Mouse (Mus musculus) CD4-positive helper T cell, adult 2 months (primary cell): ENCODE data around the gene Tert.

Experiments
- DNase-seq: peaks from one replicate; pipeline ENCODE4 v3.0.0-alpha.2; 2012; ENCODE audit warnings: low read depth, missing footprints, low spot score

Tert gene

GRCm38 (mm10) chr13:73626745-73627549 lies at the start of gene Tert:
Gene Tert, plus strand, starts transcription at chr13:73626911.
- DNase-seq, result no peak

- no peak for DNase-seq
Observed at GRCm38 (mm10) chr13:73577277-73577676, 49.4 kb upstream of the Tert start.

- DNase-seq, result no peak
Observed at GRCm38 (mm10) chr13:73591488-73591887, 35.2 kb upstream of the Tert start.

- DNase-seq, result no peak
Observed at GRCm38 (mm10) chr13:73592546-73592945, 34.2 kb upstream of the Tert start.

GRCm38 (mm10) chr13:73596276-73596675 lies 30.4 kb upstream of the Tert start:
- DNase-seq, result no peak

GRCm38 (mm10) chr13:73600217-73600616 lies 26.5 kb upstream of the Tert start:
- DNase-seq, result no peak

GRCm38 (mm10) chr13:73603046-73603445 lies 23.7 kb upstream of the Tert start:
- DNase-seq, result no peak

GRCm38 (mm10) chr13:73603522-73604155 lies 23.1 kb upstream of the Tert start, which contains the start of gene Clptm1l:
Gene Clptm1l, plus strand, starts transcription at chr13:73604006.
- DNase-seq, result peak; percentile 95

GRCm38 (mm10) chr13:73604156-73604957 lies 22.4 kb upstream of the Tert start:
- DNase-seq, result no peak

GRCm38 (mm10) chr13:73618406-73618805 lies 8.3 kb upstream of the Tert start:
- no peak for DNase-seq

GRCm38 (mm10) chr13:73620637-73621036 lies 6.1 kb upstream of the Tert start:
- peak; percentile 32 for DNase-seq

- peak; percentile 70 for DNase-seq
Observed at GRCm38 (mm10) chr13:73626410-73626744, 334 bp upstream of the Tert start.

GRCm38 (mm10) chr13:73628586-73629113 lies 1.9 kb downstream of the Tert start:
- no peak for DNase-seq

GRCm38 (mm10) chr13:73631837-73632236 lies 5.1 kb downstream of the Tert start:
- DNase-seq, result no peak

- DNase-seq, result no peak
Observed at GRCm38 (mm10) chr13:73637826-73638225, 11.1 kb downstream of the Tert start.

- no peak for DNase-seq
Observed at GRCm38 (mm10) chr13:73641296-73641695, 14.6 kb downstream of the Tert start.

- DNase-seq, result peak; percentile 83
Observed at GRCm38 (mm10) chr13:73646397-73647087, 19.8 kb downstream of the Tert start.

- no peak for DNase-seq
Observed at GRCm38 (mm10) chr13:73653266-73653665, 26.6 kb downstream of the Tert start.

- no peak for DNase-seq
Observed at GRCm38 (mm10) chr13:73654976-73655375, 28.3 kb downstream of the Tert start.

- DNase-seq, result no peak
Observed at GRCm38 (mm10) chr13:73658953-73659352, 32.2 kb downstream of the Tert start.

GRCm38 (mm10) chr13:73660163-73660695 lies 33.5 kb downstream of the Tert start:
- DNase-seq, result no peak
